Mouse (Mus musculus) liver, embryonic 16.5 days (tissue): ENCODE measurements around the gene Ntn3. TPM values are rescaled to one million over a fixed set of nuclear protein-coding genes. Genes with fewer than 3 reads are reported as not detected.
A peak's percentile ranks its signal among the peaks of the same experiment; 100 is the strongest.

Experiments used
- ATAC-seq: fragments of 200-750 bp; cut with Nextera tagmentation; 2 replicates; pipeline ENCODE4 v1.8.0; 2017; ENCODE audit warnings: low read depth, mild to moderate bottlenecking, moderate number of reproducible peaks, moderate library complexity
- H3K27ac ChIP-seq: fragments of 300-500 bp; sonication (generic); 2 replicates; pipeline ENCODE4 v1.5.1; 2014; ENCODE audit warnings: mild to moderate bottlenecking, low read length
- H3K27me3 ChIP-seq: fragments of 300-500 bp; sonication (generic); 2 replicates; pipeline ENCODE4 v1.6.1; 2014; ENCODE audit warnings: low read depth, low read length, mixed read lengths; ENCODE audit not compliant: control insufficient read depth, insufficient read depth
- H3K36me3 ChIP-seq: fragments of 300-500 bp; sonication (generic); 2 replicates; pipeline ENCODE4 v1.6.1; 2014; ENCODE audit warnings: mild to moderate bottlenecking; ENCODE audit not compliant: control insufficient read depth, insufficient read depth
- H3K4me1 ChIP-seq: fragments of 300-500 bp; sonication (generic); 2 replicates; pipeline ENCODE4 v1.6.1; 2014; ENCODE audit warnings: low read depth, low read length, mixed read lengths; ENCODE audit not compliant: control insufficient read depth
- H3K4me2 ChIP-seq: fragments of 300-500 bp; sonication (generic); 2 replicates; pipeline ENCODE4 v1.6.1; 2014; ENCODE audit warnings: low read depth, low read length, mixed read lengths
- H3K4me3 ChIP-seq: fragments of 300-500 bp; sonication (generic); 2 replicates; pipeline ENCODE4 v1.5.1; 2014; ENCODE audit warnings: low read depth, mild to moderate bottlenecking, low read length
- H3K9ac ChIP-seq: fragments of 300-500 bp; sonication (generic); 2 replicates; pipeline ENCODE4 v1.6.1; 2014; ENCODE audit warnings: low read depth, low read length
- H3K9me3 ChIP-seq: fragments of 300-500 bp; sonication (generic); replicated peaks from 2 replicates; pipeline ENCODE4 v1.6.1; 2016; ENCODE audit warnings: low read length; ENCODE audit not compliant: control insufficient read depth
- WGBS: fragments of 180-500 bp; shearing (Covaris S2); extraction: QIAGEN DNeasy Blood & Tissue Kit; methylation state at CpG from one replicate; pipeline ENCODE4 v1.1.7; 2014; ENCODE audit not compliant: insufficient replicate concordance; 5-methylcytosine and 5-hydroxymethylcytosine counted together
- polyA plus RNA-seq: library from polyadenylated mRNA; unstranded; fragments of >200 nt; fragmentation: Nextera tagmentation; extraction: Ambion mirVana; gene quantifications from 2 replicates; pipeline ENCODE4 v1.2.1, GENCODE M21; 2015

Gene Ntn3
- polyA plus RNA-seq, 1 experiment from 2014 or later: 0.78 TPM

- no peaks in the 10 kb centered on the region for H3K27me3 ChIP-seq
- H3K9me3 ChIP-seq: no peaks in the 10 kb centered on the region
- H3K27ac ChIP-seq: 0 out of 2 replicates have a peak overlapping the region, but pooled peaks have one; percentile 4
- 68% methylated on average over 11 of the region's 11 CpGs for WGBS
- H3K9ac ChIP-seq: no peak overlapping the region
- ATAC-seq: no peak
- no peak overlapping the region for H3K4me3 ChIP-seq
- H3K36me3 ChIP-seq: peaks cover 16% of the 10 kb centered on the region
- no peak overlapping the region for H3K4me2 ChIP-seq
- H3K4me1 ChIP-seq: peaks cover 42% of the 10 kb centered on the region
These were observed 44.6 kb downstream of the Ntn3 start for GRCm38 (mm10) chr17:24164566-24165259.

- H3K4me1 ChIP-seq: peaks cover 41% of the 10 kb centered on the region
These were observed 46.0 kb downstream of the Ntn3 start, which contains the start of gene Amdhd2 for GRCm38 (mm10) chr17:24163176-24163962. Amdhd2 (minus strand) TSS chr17:24163766.

GRCm38 (mm10) chr17:24162584-24163175, 46.7 kb downstream of the Ntn3 start:
- Histone ChIP-seq H3K27ac (peak overlapping the region; percentile 95), H3K36me3 (peaks cover 14% of the 10 kb centered on the region), H3K4me3 (peak overlapping the region; percentile 77), H3K9me3 (no peaks in the 10 kb centered on the region), H3K9ac (peak overlapping the region; percentile 83), H3K4me1 (peaks cover 34% of the 10 kb centered on the region), H3K4me2 (peak overlapping the region; percentile 98), H3K27me3 (no peaks in the 10 kb centered on the region)
- WGBS: 1% methylated on average over 17 of the region's 17 CpGs
- peak; percentile 27; the same call in 1 of the 2 replicates for ATAC-seq

More at GRCm38 (mm10) chr17:24163176-24163962, 46.0 kb downstream of the Ntn3 start, which contains the start of gene Amdhd2:
- ATAC-seq: peak; percentile 85
- peak within 1 kb of the TSS; percentile 95 for H3K27ac ChIP-seq
- H3K4me3 ChIP-seq: peak within 1 kb of the TSS; percentile 77
- peak within 1 kb of the TSS; percentile 83 for H3K9ac ChIP-seq
- under 1% methylated on average over 47 of the region's 47 CpGs for WGBS
- H3K27me3 ChIP-seq: no peaks in the 10 kb centered on the region
- peaks cover 16% of the 10 kb centered on the region for H3K36me3 ChIP-seq
- no peaks in the 10 kb centered on the region for H3K9me3 ChIP-seq
- peak within 1 kb of the TSS; percentile 98 for H3K4me2 ChIP-seq

GRCm38 (mm10) chr17:24161466-24161865, 47.9 kb downstream of the Ntn3 start:
- 76% methylated on average over 5 of the region's 5 CpGs for WGBS
- no peak overlapping the region for H3K4me2 ChIP-seq
- no peaks in the 10 kb centered on the region for H3K27me3 ChIP-seq
- no peak overlapping the region for H3K27ac ChIP-seq
- H3K36me3 ChIP-seq: peaks cover 2% of the 10 kb centered on the region
- no peaks in the 10 kb centered on the region for H3K9me3 ChIP-seq
- no peak for ATAC-seq
- no peak overlapping the region for H3K9ac ChIP-seq
- no peak overlapping the region for H3K4me3 ChIP-seq
- peaks cover 24% of the 10 kb centered on the region for H3K4me1 ChIP-seq

GRCm38 (mm10) chr17:24157526-24157925, 51.8 kb downstream of the Ntn3 start:
- ATAC-seq: no peak
- no peak overlapping the region for H3K9ac ChIP-seq
- no peak overlapping the region for H3K27ac ChIP-seq
- peaks cover 25% of the 10 kb centered on the region for H3K4me1 ChIP-seq
- no peaks in the 10 kb centered on the region for H3K9me3 ChIP-seq
- WGBS: 84% methylated on average over 4 of the region's 4 CpGs
- no peaks in the 10 kb centered on the region for H3K27me3 ChIP-seq
- H3K4me2 ChIP-seq: no peak overlapping the region
- no peak overlapping the region for H3K4me3 ChIP-seq
- peaks cover 2% of the 10 kb centered on the region; the same call in 1 of the 2 replicates for H3K36me3 ChIP-seq

- H3K4me3 ChIP-seq: no peak overlapping the region
- H3K4me1 ChIP-seq: peaks cover 24% of the 10 kb centered on the region
- H3K9ac ChIP-seq: no peak overlapping the region
- H3K36me3 ChIP-seq: peaks cover 2% of the 10 kb centered on the region; the same call in 1 of the 2 replicates
- no peak for ATAC-seq
- H3K27me3 ChIP-seq: no peaks in the 10 kb centered on the region
- 79% methylated on average over 6 of the region's 6 CpGs for WGBS
- H3K9me3 ChIP-seq: no peaks in the 10 kb centered on the region
- H3K27ac ChIP-seq: no peak overlapping the region
- H3K4me2 ChIP-seq: no peak overlapping the region
These were observed 52.2 kb downstream of the Ntn3 start for GRCm38 (mm10) chr17:24157121-24157520.

GRCm38 (mm10) chr17:24156394-24156793, 52.9 kb downstream of the Ntn3 start:
- Histone ChIP-seq H3K4me2 (no peak overlapping the region), H3K36me3 (peaks cover 2% of the 10 kb centered on the region; the same call in 1 of the 2 replicates), H3K9me3 (no peaks in the 10 kb centered on the region), H3K4me3 (no peak overlapping the region), H3K27me3 (no peaks in the 10 kb centered on the region), H3K9ac (no peak overlapping the region), H3K4me1 (peaks cover 26% of the 10 kb centered on the region), H3K27ac (no peak overlapping the region)
- no peak for ATAC-seq
- WGBS: 75% methylated on average over 3 of the region's 3 CpGs

- Histone ChIP-seq H3K4me3 (no peak overlapping the region), H3K9ac (no peak overlapping the region), H3K36me3 (peaks cover 2% of the 10 kb centered on the region; the same call in 1 of the 2 replicates), H3K9me3 (no peaks in the 10 kb centered on the region), H3K27me3 (no peaks in the 10 kb centered on the region), H3K27ac (no peak overlapping the region), H3K4me1 (peaks cover 30% of the 10 kb centered on the region), H3K4me2 (no peak overlapping the region)
- 79% methylated on average over 9 of the region's 9 CpGs for WGBS
- no peak for ATAC-seq
These were observed 53.6 kb downstream of the Ntn3 start for GRCm38 (mm10) chr17:24155742-24156141.
